Mouse (Mus musculus) stomach, embryonic 16.5 days (tissue): Measurements from ENCODE around the gene Hoxb9. TPM values are rescaled to one million over a fixed set of nuclear protein-coding genes. Genes with fewer than 3 reads are reported as not detected.

Experiments
- ATAC-seq: fragments of 200-750 bp; cut with Nextera tagmentation; 2 replicates; pipeline ENCODE4 v1.8.0; 2017; ENCODE audit warnings: moderate number of reproducible peaks, moderate TSS enrichment; ENCODE audit not compliant: insufficient read depth, low FRiP score
- H3K27ac ChIP-seq: fragments of 300-500 bp; sonication (generic); 2 replicates; pipeline ENCODE4 v1.5.1; 2014; ENCODE audit warnings: low read length
- H3K27me3 ChIP-seq: fragments of 300-500 bp; sonication (generic); 2 replicates; pipeline ENCODE4 v1.6.1; 2014; ENCODE audit warnings: low read length, control low read depth, mixed read lengths; ENCODE audit not compliant: control insufficient read depth, insufficient read depth
- H3K36me3 ChIP-seq: fragments of 300-500 bp; sonication (generic); 2 replicates; pipeline ENCODE4 v1.6.1; 2014; ENCODE audit warnings: low read length; ENCODE audit not compliant: control insufficient read depth, insufficient read depth
- H3K4me1 ChIP-seq: fragments of 300-500 bp; sonication (generic); 2 replicates; pipeline ENCODE4 v1.6.1; 2014; ENCODE audit warnings: low read length, control low read depth, mixed read lengths; ENCODE audit not compliant: control insufficient read depth, insufficient read depth
- H3K4me2 ChIP-seq: fragments of 300-500 bp; sonication (generic); 2 replicates; pipeline ENCODE4 v1.6.1; 2014; ENCODE audit warnings: low read depth, low read length, mixed read lengths
- H3K4me3 ChIP-seq: fragments of 300-500 bp; sonication (generic); replicated peaks from 2 replicates; pipeline ENCODE4 v1.5.1; 2014; ENCODE audit warnings: mild to moderate bottlenecking, low read length
- H3K9ac ChIP-seq: fragments of 300-500 bp; sonication (generic); 2 replicates; pipeline ENCODE4 v1.6.1; 2014; ENCODE audit warnings: low read length
- H3K9me3 ChIP-seq: fragments of 300-500 bp; sonication (generic); replicated peaks from 2 replicates; pipeline ENCODE4 v1.6.1; 2016; ENCODE audit warnings: low read length, control low read depth; ENCODE audit not compliant: control insufficient read depth
- WGBS: fragments of 180-500 bp; shearing (Covaris S2); extraction: QIAGEN DNeasy Blood & Tissue Kit; methylation state at CpG from one replicate; pipeline ENCODE4 v1.1.7; 2014; 5-methylcytosine and 5-hydroxymethylcytosine counted together
- polyA plus RNA-seq: library from polyadenylated mRNA; unstranded; fragments of >200 nt; fragmentation: Nextera tagmentation; extraction: Ambion mirVana; gene quantifications from 2 replicates; pipeline ENCODE4 v1.2.1, GENCODE M21; 2015

The Hoxb9 gene
- polyA plus RNA-seq, 1 experiment from 2014 or later, result 0.14 TPM

GRCm38 (mm10) chr11:96255111-96255995, 15.9 kb upstream of the Hoxb9 start:
- no peaks in the 10 kb centered on the region for H3K9me3 ChIP-seq
- no peak for ATAC-seq
- H3K4me1 ChIP-seq, result no peaks in the 10 kb centered on the region
- no peaks in the 10 kb centered on the region for H3K36me3 ChIP-seq
- 2% methylated on average over 39 of the region's 39 CpGs for WGBS
- no peak overlapping the region for H3K4me2 ChIP-seq
- H3K27ac ChIP-seq, result no peak overlapping the region
- H3K4me3 ChIP-seq, result no peak overlapping the region
- H3K27me3 ChIP-seq, result peaks cover 96% of the 10 kb centered on the region
- H3K9ac ChIP-seq, result no peak overlapping the region

DNA sequence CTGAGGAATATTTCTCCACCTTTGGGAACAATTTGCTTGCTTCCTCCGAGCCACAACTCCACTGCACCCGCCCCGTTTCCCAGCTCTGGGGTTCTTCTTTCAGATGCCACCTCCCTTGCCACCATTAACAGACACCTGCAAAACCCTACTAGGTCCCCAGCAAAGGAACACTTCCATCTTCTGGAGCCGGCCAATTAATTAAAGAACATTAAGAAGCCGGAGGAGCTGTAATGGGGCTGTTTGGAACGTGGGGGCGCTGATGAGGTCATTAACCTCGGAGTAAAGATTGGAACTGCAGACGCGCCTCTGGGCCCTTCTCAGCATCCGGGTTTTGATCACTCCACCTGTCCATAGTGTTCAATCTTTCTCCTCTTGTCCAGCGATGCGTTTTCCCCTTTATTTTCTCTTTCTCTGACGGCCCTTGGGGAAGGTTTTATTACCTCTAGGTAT, 15.2 kb upstream of the Hoxb9 start:
- no peak for ATAC-seq
- no peaks in the 10 kb centered on the region for H3K9me3 ChIP-seq
- H3K4me1 ChIP-seq, result no peaks in the 10 kb centered on the region
- no peaks in the 10 kb centered on the region for H3K36me3 ChIP-seq
- H3K27me3 ChIP-seq, result peaks cover 96% of the 10 kb centered on the region
- no peak overlapping the region for H3K4me2 ChIP-seq
- 2% methylated on average over 14 of the region's 14 CpGs for WGBS
- no peak overlapping the region for H3K27ac ChIP-seq
- no peak overlapping the region for H3K9ac ChIP-seq
- H3K4me3 ChIP-seq, result no peak overlapping the region

GRCm38 (mm10) chr11:96257141-96257540, 14.1 kb upstream of the Hoxb9 start:
- no peak overlapping the region for H3K4me2 ChIP-seq
- H3K27me3 ChIP-seq, result peaks cover 95% of the 10 kb centered on the region
- H3K4me3 ChIP-seq, result no peak overlapping the region
- WGBS, result 22% methylated on average over 2 of the region's 2 CpGs
- H3K36me3 ChIP-seq, result no peaks in the 10 kb centered on the region
- H3K9me3 ChIP-seq, result no peaks in the 10 kb centered on the region
- no peak for ATAC-seq
- H3K4me1 ChIP-seq, result no peaks in the 10 kb centered on the region
- no peak overlapping the region for H3K27ac ChIP-seq
- no peak overlapping the region for H3K9ac ChIP-seq

- no peaks in the 10 kb centered on the region for H3K36me3 ChIP-seq
- no peaks in the 10 kb centered on the region for H3K4me1 ChIP-seq
- 4% methylated on average over 2 of the region's 2 CpGs for WGBS
- H3K27me3 ChIP-seq, result peaks cover 95% of the 10 kb centered on the region
- no peak overlapping the region for H3K4me3 ChIP-seq
- H3K9ac ChIP-seq, result no peak overlapping the region
- no peak overlapping the region for H3K27ac ChIP-seq
- no peaks in the 10 kb centered on the region for H3K9me3 ChIP-seq
- ATAC-seq, result no peak
- no peak overlapping the region for H3K4me2 ChIP-seq
Observed at GRCm38 (mm10) chr11:96259038-96259437, 12.2 kb upstream of the Hoxb9 start.

GRCm38 (mm10) chr11:96259511-96259910, 11.7 kb upstream of the Hoxb9 start:
- Histone ChIP-seq H3K9me3 (no peaks in the 10 kb centered on the region), H3K4me1 (no peaks in the 10 kb centered on the region), H3K27me3 (peaks cover 95% of the 10 kb centered on the region), H3K4me3 (no peak overlapping the region), H3K27ac (no peak overlapping the region), H3K9ac (no peak overlapping the region), H3K36me3 (no peaks in the 10 kb centered on the region), H3K4me2 (no peak overlapping the region)
- WGBS, result 4% methylated on average over 1 of the region's 1 CpGs
- no peak for ATAC-seq

DNA sequence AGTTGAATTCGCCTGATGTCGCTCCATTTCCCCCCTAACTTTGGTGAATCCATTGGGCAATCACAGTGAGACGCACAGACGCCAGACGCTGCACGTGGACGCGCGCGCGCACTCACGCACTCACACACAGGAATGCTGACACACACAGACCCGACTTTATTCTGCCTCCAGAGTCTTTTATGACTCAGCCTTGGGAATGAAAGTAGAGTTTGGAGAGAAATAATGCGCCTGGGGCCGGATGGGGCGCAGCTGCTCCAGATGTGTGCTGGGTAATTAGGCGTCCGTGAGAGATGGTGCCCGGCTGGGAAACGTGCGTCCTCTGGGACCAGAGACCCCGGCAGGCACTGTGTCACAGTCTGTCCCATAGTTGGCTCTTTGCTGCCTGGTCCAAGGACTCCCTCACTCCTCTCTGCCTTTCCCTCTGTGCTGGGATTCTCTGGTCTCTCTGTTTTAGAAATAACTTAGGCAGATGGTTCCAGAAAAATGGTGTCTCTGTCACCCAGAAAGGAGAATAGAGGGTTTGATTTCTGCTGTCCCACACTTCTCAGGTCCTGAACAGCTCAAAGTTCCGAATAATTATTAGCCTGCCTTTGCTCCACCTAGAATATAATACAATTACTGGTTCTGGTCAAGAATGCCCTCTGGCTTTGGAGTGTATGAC, 10.8 kb upstream of the Hoxb9 start:
- Histone ChIP-seq H3K9ac (no peak overlapping the region), H3K27me3 (peaks cover 95% of the 10 kb centered on the region), H3K36me3 (no peaks in the 10 kb centered on the region), H3K9me3 (no peaks in the 10 kb centered on the region), H3K4me2 (no peak overlapping the region), H3K4me3 (no peak overlapping the region), H3K27ac (no peak overlapping the region), H3K4me1 (no peaks in the 10 kb centered on the region)
- 2% methylated on average over 23 of the region's 23 CpGs for WGBS
- no peak for ATAC-seq

- no peaks in the 10 kb centered on the region for H3K9me3 ChIP-seq
- no peak overlapping the region for H3K4me3 ChIP-seq
- H3K4me1 ChIP-seq, result no peaks in the 10 kb centered on the region
- 2% methylated on average over 24 of the region's 24 CpGs for WGBS
- H3K27ac ChIP-seq, result no peak overlapping the region
- H3K27me3 ChIP-seq, result peaks cover 96% of the 10 kb centered on the region
- ATAC-seq, result no peak
- H3K36me3 ChIP-seq, result no peaks in the 10 kb centered on the region
- no peak overlapping the region for H3K4me2 ChIP-seq
- H3K9ac ChIP-seq, result no peak overlapping the region
Observed at GRCm38 (mm10) chr11:96261323-96261890, 9.8 kb upstream of the Hoxb9 start.

DNA sequence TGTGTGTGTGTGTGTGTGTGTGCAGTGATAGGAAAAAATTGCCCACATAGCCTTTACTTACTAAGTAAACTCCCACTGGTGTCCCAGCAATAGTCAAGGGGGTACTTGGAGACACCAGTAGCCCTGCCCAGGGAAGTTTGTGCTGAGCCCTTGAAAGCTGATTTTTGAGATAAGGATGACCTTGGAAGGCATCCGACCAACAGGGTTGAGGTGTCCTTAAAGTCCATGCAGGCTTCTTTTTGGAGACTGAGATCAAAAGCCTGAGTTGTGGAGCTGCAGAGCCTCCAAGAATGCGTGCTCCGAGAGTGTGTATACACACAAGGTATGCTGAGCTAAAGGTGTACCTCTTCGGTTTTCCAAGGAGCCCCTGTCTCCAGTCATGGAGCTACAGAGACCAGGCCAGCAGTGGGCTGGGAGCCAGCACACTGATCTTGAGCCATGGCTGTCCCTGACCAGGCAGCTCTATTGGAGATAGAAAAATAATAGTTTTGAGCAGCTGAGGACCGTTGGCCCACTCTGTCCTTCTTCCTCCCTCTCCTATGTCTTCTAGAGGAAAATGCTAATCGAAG, 8.9 kb upstream of the Hoxb9 start:
- H3K27me3 ChIP-seq, result peaks cover 97% of the 10 kb centered on the region
- no peaks in the 10 kb centered on the region for H3K36me3 ChIP-seq
- no peak overlapping the region for H3K4me2 ChIP-seq
- H3K9ac ChIP-seq, result no peak overlapping the region
- H3K27ac ChIP-seq, result no peak overlapping the region
- ATAC-seq, result no peak
- H3K4me1 ChIP-seq, result no peaks in the 10 kb centered on the region
- 10% methylated on average over 6 of the region's 6 CpGs for WGBS
- H3K9me3 ChIP-seq, result no peaks in the 10 kb centered on the region
- H3K4me3 ChIP-seq, result no peak overlapping the region
